Mouse (Mus musculus) kidney, postnatal 25 days (tissue): ENCODE results near the gene Arf3.
A peak's percentile ranks its signal among the peaks of the same experiment; 100 is the strongest.

Source experiments
- DNase-seq, 2 experiments: peaks; one replicate each; pipeline ENCODE4 v3.0.0; 2021; ENCODE audit warnings: mixed read lengths in 2 of 2

Gene Arf3

GRCm38 (mm10) chr15:98789661-98790535, 26.9 kb upstream of the Arf3 start, which contains the start of gene Wnt1:
Gene Wnt1, plus strand, starts transcription at chr15:98789857.
- peak; percentile 65 to 68 for DNase-seq

GRCm38 (mm10) chr15:98788972-98789660, 26.1 kb upstream of the Arf3 start:
- DNase-seq = no peak

DNA sequence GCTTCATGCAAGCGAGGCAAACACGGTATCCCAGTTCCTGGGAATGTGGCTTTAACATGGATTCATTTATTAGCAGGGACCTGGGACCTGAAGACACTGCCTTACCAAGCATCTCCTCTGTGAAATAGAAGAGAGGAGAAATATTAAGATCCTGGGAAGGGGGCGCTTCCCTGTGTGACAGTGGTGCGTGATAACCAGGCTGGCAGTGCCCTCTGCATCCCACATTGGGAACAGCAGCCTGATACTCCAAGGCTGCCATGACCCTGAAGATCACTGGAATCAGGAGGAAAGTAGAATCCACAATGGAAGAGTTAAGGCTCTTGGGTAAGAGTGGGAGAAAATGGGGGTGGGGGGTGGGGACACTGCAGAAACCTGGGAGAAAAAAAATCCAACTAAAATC, 24.9 kb upstream of the Arf3 start:
- no peak for DNase-seq

- DNase-seq = peak in 1 of 2 experiments; percentile 43
Measured at GRCm38 (mm10) chr15:98785744-98786143, 22.7 kb upstream of the Arf3 start.

- DNase-seq = no peak
Measured at GRCm38 (mm10) chr15:98781166-98781565, 18.2 kb upstream of the Arf3 start.

GRCm38 (mm10) chr15:98780573-98780972, 17.6 kb upstream of the Arf3 start:
- DNase-seq = no peak

- no peak for DNase-seq
Measured at GRCm38 (mm10) chr15:98780075-98780474, 17.1 kb upstream of the Arf3 start.

- DNase-seq = no peak
Measured at GRCm38 (mm10) chr15:98778806-98779205, 15.8 kb upstream of the Arf3 start.

GRCm38 (mm10) chr15:98778191-98778770, 15.3 kb upstream of the Arf3 start:
- no peak for DNase-seq

- no peak for DNase-seq
Measured at GRCm38 (mm10) chr15:98777762-98778161, 14.7 kb upstream of the Arf3 start, which contains the start of gene Wnt10b. Gene Wnt10b, minus strand, starts transcription at chr15:98778150.

- no peak for DNase-seq
Measured at GRCm38 (mm10) chr15:98777005-98777616, 14.1 kb upstream of the Arf3 start.

- DNase-seq = peak; percentile 26 to 62
Measured at GRCm38 (mm10) chr15:98776280-98777004, 13.4 kb upstream of the Arf3 start.

GRCm38 (mm10) chr15:98775533-98775932, 12.5 kb upstream of the Arf3 start:
- DNase-seq = no peak

DNA sequence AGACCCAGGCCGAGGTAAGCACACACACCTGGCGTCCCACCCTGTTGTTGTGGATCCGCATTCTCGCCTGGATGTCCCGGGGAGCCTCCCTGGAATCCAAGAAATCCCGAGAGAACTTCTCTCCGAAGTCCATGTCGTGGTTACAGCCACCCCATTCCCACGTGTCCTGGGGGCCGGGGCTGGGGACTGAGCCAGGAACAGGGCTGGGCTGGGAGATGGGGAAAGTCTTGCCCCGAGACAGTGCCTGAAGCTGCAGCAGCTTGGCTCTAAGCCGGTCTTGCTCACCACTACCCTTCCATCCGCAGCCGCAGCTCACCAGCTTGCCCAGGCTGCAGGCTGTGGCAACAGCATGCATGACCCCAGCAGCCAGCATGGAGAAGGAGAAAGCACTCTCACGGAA, 11.1 kb upstream of the Arf3 start:
- DNase-seq = no peak

GRCm38 (mm10) chr15:98772511-98773211, 9.6 kb upstream of the Arf3 start:
- DNase-seq = no peak

DNA sequence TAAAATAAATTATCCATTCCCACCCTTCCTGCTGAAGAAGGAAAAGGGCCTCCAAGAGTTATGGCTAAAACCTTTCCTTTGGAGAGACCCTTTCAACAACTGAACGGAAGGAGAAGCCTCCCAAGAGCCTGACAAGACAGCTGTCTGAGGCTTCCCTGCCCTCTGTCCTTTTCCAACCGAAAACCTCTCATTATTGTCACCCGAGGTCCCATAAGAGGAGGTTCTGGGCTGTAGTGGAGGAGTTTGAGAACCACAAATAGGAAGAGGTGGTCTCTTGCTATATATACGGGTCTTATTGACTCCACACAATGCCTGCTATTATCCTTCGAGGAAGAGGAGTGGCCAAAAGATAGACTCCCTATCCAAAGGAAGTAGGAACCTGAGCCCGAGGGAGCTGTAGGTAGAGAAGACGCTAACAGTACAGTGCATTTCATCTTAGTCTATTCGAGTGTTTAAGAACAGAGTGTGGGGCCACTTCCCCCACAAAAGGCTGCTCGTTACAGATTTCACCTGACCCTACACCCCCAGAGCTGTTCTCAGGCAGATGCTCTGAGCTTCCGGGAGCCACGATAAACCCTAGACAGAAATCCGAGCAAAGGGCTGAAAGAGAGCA, 8.9 kb upstream of the Arf3 start:
- DNase-seq = no peak

- no peak for DNase-seq
Measured at GRCm38 (mm10) chr15:98768259-98768658, 5.2 kb upstream of the Arf3 start.

- no peak for DNase-seq
Measured at GRCm38 (mm10) chr15:98765929-98766328, 2.9 kb upstream of the Arf3 start.

DNA sequence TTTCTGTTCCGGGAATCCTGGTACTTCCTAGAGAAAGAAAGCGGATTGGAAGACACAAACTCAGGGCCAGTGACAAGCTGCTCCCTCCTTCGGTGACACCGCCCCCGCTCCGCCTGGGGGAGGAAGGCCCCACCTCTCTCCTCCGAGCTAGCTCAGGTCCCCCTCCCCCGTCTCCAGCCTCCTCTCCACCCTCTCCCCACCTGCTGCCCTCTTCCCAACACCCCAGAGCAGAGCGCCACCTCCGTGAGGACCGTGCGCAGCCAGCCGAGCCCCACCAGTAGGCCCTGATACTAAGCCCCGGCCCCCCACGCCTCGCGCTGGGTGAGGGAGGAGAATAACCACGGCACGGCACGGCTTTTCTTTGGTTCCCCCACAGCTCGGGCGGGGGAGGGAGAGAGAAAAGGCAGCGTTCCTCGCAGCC, 803 bp downstream of the Arf3 start:
- DNase-seq = peak; percentile 77 to 93

DNA sequence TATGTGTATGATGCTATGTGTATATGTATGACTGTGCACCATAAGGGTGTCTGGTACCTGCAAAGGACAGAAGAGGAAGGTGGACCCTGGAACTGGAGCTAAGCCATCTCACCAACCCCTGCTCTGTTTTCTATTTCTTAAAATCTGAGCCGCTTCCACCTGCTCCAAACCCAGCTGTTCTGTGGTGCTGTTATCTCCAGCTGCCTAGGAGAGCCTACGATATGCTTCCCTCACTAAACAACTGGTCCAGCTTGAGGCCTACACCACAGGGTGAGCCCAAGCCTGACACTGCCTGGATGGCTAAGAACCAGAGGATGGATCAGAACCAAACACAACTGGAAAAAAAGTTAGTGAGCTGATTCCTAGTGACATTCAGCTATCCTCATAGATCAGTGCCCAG, 8.9 kb downstream of the Arf3 start:
- no peak for DNase-seq

- no peak for DNase-seq
Measured at GRCm38 (mm10) chr15:98753021-98753423, 10.0 kb downstream of the Arf3 start.
